Comparison of ENCODE assay signal across 13 mouse cellular contexts in the genomic region with DNA sequence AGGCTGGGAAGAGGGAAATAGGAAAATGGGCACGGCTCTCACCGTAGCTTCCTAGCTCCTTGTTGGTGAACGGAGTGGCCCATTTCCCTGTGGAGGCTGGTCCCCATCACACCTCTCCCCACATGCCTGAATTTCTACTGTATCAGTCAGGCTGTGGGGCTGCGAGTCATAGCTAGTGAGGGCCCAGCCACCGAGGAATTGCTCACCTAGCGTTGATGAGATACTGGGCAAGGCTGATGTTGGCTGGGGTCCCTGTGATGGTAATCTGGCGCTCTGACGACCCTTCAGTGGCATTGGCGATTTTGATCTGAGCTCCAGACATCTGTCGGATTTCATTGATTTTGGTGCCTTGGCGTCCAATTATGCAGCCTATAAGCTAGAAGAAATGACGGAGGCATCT. TPM values are rescaled to one million over a fixed set of nuclear protein-coding genes. Genes with fewer than 3 reads are reported as not detected.
"Had no signal": no experiment of that assay in that cellular context is flagged by ENCODE, and none has a peak within 500 bp of the region (broad histone marks: within the 10 kb centered on the region; RNA-seq: fewer than 3 reads in every experiment).

No protein-coding gene starts in this region.

- H3K9me3 ChIP-seq: limb, embryonic 13.5 days; liver, embryonic 15.5 days had no signal

- H3K36me3 ChIP-seq: liver, embryonic 15.5 days had no signal

- H3K4me2 ChIP-seq: limb, embryonic 13.5 days; liver, embryonic 11.5 days; liver, embryonic 15.5 days; lung, embryonic 14.5 days; midbrain, embryonic 11.5 days had no signal

- H3K27ac ChIP-seq: limb, embryonic 13.5 days; liver, embryonic 15.5 days had no signal

- DNase-seq: kidney, postnatal 25 days; lung, embryonic 14.5 days; lung, postnatal 10 days; lung, postnatal 4 days; spleen, adult 18-20 months; thymus, postnatal 14 days had no signal

- ATAC-seq: inflammation-experienced regulatory T-cells, adult 6 months; intestine, postnatal 0 days; midbrain, embryonic 16.5 days had no signal

- H3K4me3 ChIP-seq: limb, embryonic 13.5 days; liver, embryonic 15.5 days had no signal

- H3K4me1 ChIP-seq: limb, embryonic 13.5 days; liver, embryonic 15.5 days had no signal

- H3K9ac ChIP-seq: limb, embryonic 13.5 days; liver, embryonic 15.5 days; lung, embryonic 14.5 days had no signal

- H3K27me3 ChIP-seq: limb, embryonic 13.5 days; liver, embryonic 15.5 days had no signal

RNA-seq across cellular contexts. Expression of a gene that starts 37.0 kb away (rescaled TPM):
- polyA plus RNA-seq: inflammation-experienced regulatory T-cells, adult 6 months had no signal
